Mouse (Mus musculus) E14TG2a.4 (cell line): ENCODE results near the gene Rcc1.

Experiments used
- H3K27me3 ChIP-seq: 2 replicates; pipeline ENCODE4 v1.6.1; 2014; ENCODE audit warnings: low read length, control low read depth; ENCODE audit not compliant: insufficient read depth
- H3K36me3 ChIP-seq: 2 replicates; pipeline ENCODE4 v1.6.1; 2014; ENCODE audit warnings: low read length, control low read depth; ENCODE audit not compliant: insufficient read depth
- H3K4me1 ChIP-seq: replicated peaks from 2 replicates; pipeline ENCODE4 v1.6.1; 2014; ENCODE audit warnings: low read depth, low read length, control low read depth
- H3K4me3 ChIP-seq: replicated peaks from 2 replicates; pipeline ENCODE4 v1.5.1; 2014; ENCODE audit warnings: mild to moderate bottlenecking, low read length
- H3K9me3 ChIP-seq: 2 replicates; pipeline ENCODE4 v1.6.1; 2014; ENCODE audit warnings: low read length, control low read depth
- CTCF ChIP-seq: conservative IDR thresholded peaks from 2 replicates; pipeline ENCODE4 v1.5.1; 2014; ENCODE audit warnings: low read length
- NANOG ChIP-seq: IDR thresholded peaks from 2 replicates; pipeline ENCODE4 v1.6.1; 2014; ENCODE audit warnings: borderline replicate concordance, low read length, mixed read lengths
- POU5F1 ChIP-seq: IDR thresholded peaks from 2 replicates; pipeline ENCODE4 v1.6.1; 2014; ENCODE audit warnings: low read length, borderline replicate concordance

Rcc1 gene

GRCm38 (mm10) chr4:132353481-132353885 is at the start of gene Rcc1:
Rcc1 (minus strand) TSS chr4:132353605.
- no peak for TF ChIP-seq NANOG
- TF ChIP-seq POU5F1: no peak
- TF ChIP-seq CTCF: no peak
- Histone ChIP-seq H3K4me3 (peak within 1 kb of the TSS; percentile 99), H3K27me3 (no peaks in the 10 kb centered on the region), H3K4me1 (peaks cover 56% of the 10 kb centered on the region), H3K9me3 (no peaks in the 10 kb centered on the region), H3K36me3 (peaks cover 46% of the 10 kb centered on the region)

DNA sequence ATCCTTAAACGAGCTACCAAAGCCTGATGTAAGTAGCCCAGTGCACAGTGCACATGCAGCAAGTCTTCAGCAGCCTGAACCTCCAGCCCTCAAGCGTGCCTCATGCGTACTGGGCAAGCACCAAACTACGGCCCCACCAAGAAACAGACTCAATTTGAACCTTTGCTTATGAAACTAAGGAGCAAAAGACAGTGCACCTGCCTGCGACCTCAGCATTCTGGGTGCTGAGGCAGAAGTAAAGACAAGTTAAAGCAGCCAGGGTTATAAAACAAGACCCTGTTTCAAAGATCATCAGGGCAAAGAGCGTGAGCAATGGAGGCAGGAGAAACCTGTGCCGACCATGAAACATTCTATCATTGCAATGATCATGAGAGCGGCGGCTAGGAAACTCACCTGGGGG is 47.6 kb upstream of the Rcc1 start:
- H3K36me3 ChIP-seq: no peaks in the 10 kb centered on the region
- no peak overlapping the region for H3K4me3 ChIP-seq
- H3K27me3 ChIP-seq: no peaks in the 10 kb centered on the region
- TF ChIP-seq CTCF (no peak), POU5F1 (no peak), NANOG (no peak)
- H3K4me1 ChIP-seq: peaks cover 27% of the 10 kb centered on the region
- no peaks in the 10 kb centered on the region for H3K9me3 ChIP-seq

GRCm38 (mm10) chr4:132398863-132399262 is 45.5 kb upstream of the Rcc1 start:
- H3K9me3 ChIP-seq: no peaks in the 10 kb centered on the region
- H3K36me3 ChIP-seq: no peaks in the 10 kb centered on the region
- no peak for TF ChIP-seq NANOG
- TF ChIP-seq POU5F1: no peak
- no peaks in the 10 kb centered on the region for H3K27me3 ChIP-seq
- H3K4me1 ChIP-seq: peaks cover 26% of the 10 kb centered on the region
- H3K4me3 ChIP-seq: no peak overlapping the region

GRCm38 (mm10) chr4:132398045-132398774 is 44.8 kb upstream of the Rcc1 start:
- Histone ChIP-seq H3K36me3 (no peaks in the 10 kb centered on the region), H3K4me1 (peaks cover 26% of the 10 kb centered on the region), H3K4me3 (0 out of 2 replicates have a peak overlapping the region, but pooled peaks have one; percentile 21), H3K27me3 (no peaks in the 10 kb centered on the region), H3K9me3 (no peaks in the 10 kb centered on the region)
- TF ChIP-seq NANOG (no peak), POU5F1 (no peak), CTCF (no peak)

- H3K27me3 ChIP-seq: no peaks in the 10 kb centered on the region
- no peaks in the 10 kb centered on the region for H3K36me3 ChIP-seq
- peaks cover 29% of the 10 kb centered on the region for H3K4me1 ChIP-seq
- TF ChIP-seq NANOG (no peak), CTCF (no peak), POU5F1 (no peak)
- no peak overlapping the region for H3K4me3 ChIP-seq
- H3K9me3 ChIP-seq: no peaks in the 10 kb centered on the region
These were observed 43.7 kb upstream of the Rcc1 start for GRCm38 (mm10) chr4:132397120-132397519.

DNA sequence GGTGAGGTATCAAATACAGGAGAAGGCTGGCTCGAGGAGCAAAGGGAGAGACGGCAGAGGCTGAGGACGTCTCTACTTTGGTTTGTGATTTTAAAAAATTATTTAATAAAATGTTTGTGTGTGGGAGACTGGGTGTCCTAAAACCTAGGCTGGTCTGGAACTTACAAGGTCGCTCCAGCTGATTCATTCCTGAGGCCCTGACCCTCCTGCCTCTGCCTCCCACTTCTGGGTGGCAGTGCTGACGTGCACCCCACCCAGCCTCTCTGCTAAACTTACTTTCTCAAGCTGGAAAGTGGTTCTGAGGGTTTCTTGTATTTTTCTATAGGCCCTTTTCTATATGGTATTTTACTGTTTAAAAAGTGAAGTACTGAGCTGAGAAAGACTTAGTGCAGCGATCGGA is 42.8 kb upstream of the Rcc1 start:
- Histone ChIP-seq H3K9me3 (no peaks in the 10 kb centered on the region), H3K4me3 (no peak overlapping the region), H3K27me3 (no peaks in the 10 kb centered on the region), H3K36me3 (no peaks in the 10 kb centered on the region), H3K4me1 (peaks cover 33% of the 10 kb centered on the region)
- TF ChIP-seq POU5F1: no peak
- TF ChIP-seq NANOG: no peak
- no peak for TF ChIP-seq CTCF

DNA sequence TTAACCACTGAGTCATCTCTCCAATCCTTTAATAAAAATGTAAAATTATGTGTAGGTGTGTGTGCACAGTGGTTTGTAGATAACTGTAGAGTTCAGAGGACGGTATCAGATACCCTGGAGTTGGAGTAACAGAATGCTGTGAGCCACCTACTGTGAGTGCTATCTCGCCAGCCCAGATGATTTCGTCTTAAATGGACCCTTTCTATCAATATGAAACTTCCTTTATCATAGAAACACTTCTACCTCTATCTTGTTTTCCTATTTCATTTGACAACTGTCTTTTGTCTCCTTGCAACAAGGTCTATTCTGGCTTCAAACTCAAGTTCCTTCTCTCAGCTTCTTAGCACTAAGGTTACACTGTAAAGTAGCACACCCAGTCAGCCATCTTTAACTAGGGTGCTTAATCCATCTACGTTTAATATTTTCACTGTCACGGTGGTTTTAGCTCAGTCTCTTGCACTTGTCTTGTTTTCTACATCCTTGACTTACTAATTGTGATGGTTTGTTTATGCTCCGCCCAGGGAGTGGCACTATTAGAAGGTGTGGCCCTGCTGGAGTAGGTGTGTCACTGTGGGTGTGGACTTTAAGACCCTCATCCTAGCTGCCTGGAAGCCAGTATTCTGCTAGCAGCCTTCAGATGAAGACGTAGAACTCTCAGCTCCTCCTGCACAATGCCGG is 37.8 kb upstream of the Rcc1 start:
- no peak overlapping the region for H3K4me3 ChIP-seq
- peaks cover 40% of the 10 kb centered on the region for H3K4me1 ChIP-seq
- H3K36me3 ChIP-seq: peaks cover 5% of the 10 kb centered on the region
- no peak for TF ChIP-seq CTCF
- TF ChIP-seq NANOG: no peak
- no peak for TF ChIP-seq POU5F1
- no peaks in the 10 kb centered on the region for H3K9me3 ChIP-seq
- no peaks in the 10 kb centered on the region for H3K27me3 ChIP-seq

- Histone ChIP-seq H3K4me1 (peaks cover 39% of the 10 kb centered on the region), H3K36me3 (peaks cover 17% of the 10 kb centered on the region), H3K9me3 (no peaks in the 10 kb centered on the region), H3K4me3 (no peak overlapping the region), H3K27me3 (no peaks in the 10 kb centered on the region)
- TF ChIP-seq CTCF: no peak
- no peak for TF ChIP-seq POU5F1
- no peak for TF ChIP-seq NANOG
These were observed 35.9 kb upstream of the Rcc1 start for GRCm38 (mm10) chr4:132389302-132389701.
